Mouse (Mus musculus): ENCODE data around the gene Plek2. TPM values are rescaled to one million over a fixed set of nuclear protein-coding genes. Genes with fewer than 3 reads are reported as not detected.
"Not testable (repeated sequence)": the region's sequence is repeated elsewhere in the genome, so short reads cannot be mapped to it uniquely, and the experiment has no call there.

Plek2 gene
- total RNA-seq (2017): not detected in 2 replicates

DNA sequence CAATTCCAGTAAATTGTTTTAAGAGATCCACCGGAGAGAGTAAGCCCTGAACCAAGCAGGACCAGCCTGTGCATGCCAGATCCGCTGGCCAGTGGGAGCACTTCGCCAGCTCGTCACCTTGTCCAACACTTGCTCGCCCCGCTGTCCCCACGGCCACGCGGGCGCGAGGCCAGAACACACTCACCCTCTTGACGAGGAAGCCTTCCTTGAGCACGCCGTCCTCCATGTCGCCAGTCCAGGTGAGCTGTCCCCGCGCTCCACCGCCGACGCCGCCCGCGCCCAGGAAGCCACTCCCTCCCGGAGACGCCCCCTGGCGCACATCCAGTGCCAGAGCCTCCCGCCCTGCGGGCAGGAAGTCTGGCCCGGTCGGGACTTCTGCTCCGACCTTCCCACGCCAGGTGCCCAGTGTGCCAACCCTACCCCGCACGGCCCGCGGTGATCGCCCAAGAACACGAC is at the start of gene Plek2:
Plek2 (minus strand) TSS at position 258 of the 456 bp plus-strand sequence.
- peak; percentile 57 for ATAC-seq (replicated peaks; ENCODE audit: low read depth, poor library complexity, severe bottlenecking)

DNA sequence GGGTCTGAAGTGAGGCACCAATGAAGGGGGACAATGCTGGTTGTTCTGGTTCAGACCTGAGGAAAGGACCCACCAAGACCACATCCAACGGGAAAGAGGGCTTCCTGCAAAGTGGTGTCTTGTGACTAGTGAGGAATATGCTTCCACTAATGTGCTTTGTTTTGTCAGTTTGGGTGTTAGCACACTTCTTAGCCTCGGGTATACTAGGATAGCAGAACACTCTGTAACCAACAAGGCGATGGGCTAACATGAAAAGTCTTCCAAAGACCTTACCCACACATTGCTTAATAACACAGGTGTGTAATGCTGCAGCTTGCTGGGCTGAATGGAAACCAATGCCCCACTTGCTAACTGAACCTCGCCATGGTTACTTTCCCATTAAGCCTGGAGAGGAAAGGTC is 49.6 kb upstream of the Plek2 start:
- ATAC-seq (replicated peaks; ENCODE audit: low read depth, poor library complexity, severe bottlenecking): no peak

DNA sequence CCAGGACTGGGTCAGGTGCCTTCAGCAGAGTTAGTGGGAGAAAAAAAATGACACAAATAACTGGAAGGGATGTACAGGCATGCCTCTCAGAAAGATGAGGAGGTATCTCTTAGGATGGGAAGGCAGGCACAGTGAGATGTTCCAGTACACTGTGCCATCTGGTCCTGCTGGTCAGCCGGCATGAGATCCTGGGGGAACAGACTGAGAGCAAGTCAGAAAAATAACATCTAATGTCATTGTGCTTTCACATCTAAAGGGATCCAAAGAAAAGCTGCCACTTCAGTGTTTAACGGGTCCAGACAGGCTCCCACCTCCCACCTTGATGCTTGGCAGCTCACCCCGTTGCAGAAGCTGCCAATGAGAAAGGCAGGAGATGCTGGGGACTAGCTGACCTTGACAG is 45.7 kb upstream of the Plek2 start:
- no peak for ATAC-seq (replicated peaks; ENCODE audit: low read depth, poor library complexity, severe bottlenecking)

DNA sequence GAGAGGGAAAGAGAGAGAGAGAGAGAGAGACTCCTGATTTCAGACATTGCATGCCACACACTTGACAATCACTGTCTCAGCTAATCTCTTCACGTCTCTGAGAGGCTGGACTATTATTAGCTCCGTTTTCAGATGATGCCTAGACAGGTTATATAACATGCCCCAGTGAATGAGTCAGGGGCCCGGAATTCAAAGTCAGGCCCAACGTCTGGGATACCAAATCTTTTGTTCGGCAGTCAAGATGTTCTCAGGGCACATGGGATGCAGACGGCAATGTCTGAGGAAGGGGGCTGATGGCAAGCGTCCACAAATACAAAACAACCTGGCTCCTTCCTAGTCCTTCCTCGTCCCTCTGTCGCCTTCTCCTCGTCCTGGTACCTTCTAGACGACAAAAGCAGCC is 45.3 kb upstream of the Plek2 start:
- no peak for ATAC-seq (replicated peaks; ENCODE audit: low read depth, poor library complexity, severe bottlenecking)

DNA sequence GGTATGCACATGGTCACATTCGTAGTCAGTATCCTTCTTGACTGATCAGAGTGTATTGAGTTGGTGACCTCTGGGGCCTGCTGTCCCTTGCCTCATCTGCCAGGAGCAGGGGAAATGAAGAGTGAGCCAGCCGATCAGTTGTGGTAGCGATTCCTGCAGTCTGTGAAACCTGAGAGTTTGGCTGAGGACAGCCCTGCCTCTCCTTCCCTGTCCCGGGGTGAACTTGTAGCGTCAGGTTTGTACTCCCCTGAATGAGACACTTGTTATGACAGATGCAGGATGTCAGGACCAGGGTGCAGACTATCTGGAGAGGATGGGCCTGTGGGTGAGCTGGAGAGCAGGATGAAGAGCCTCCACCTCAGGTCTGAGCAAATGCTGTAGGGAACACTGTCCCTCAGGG is 40.9 kb upstream of the Plek2 start:
- ATAC-seq (replicated peaks; ENCODE audit: low read depth, poor library complexity, severe bottlenecking): no peak

DNA sequence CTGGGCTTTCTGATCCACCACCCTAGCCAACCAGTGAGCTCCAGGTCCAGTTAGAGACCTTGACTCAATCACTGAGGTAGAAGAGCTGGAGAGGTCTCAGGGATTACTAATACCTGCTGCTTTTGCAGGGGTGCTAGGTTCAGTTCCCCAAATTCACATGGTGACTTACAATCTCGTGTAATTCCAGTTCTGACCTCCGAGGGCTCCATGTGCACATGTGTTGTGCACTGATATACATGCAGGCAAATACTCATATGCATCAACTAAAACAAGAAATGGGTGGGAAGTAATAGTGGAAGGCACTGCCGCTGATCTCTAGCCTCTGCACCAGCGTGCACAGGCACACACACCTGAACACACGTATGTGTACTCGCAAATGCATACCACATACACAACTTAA is 40.4 kb upstream of the Plek2 start:
- ATAC-seq (replicated peaks; ENCODE audit: low read depth, poor library complexity, severe bottlenecking): peak; percentile 68

DNA sequence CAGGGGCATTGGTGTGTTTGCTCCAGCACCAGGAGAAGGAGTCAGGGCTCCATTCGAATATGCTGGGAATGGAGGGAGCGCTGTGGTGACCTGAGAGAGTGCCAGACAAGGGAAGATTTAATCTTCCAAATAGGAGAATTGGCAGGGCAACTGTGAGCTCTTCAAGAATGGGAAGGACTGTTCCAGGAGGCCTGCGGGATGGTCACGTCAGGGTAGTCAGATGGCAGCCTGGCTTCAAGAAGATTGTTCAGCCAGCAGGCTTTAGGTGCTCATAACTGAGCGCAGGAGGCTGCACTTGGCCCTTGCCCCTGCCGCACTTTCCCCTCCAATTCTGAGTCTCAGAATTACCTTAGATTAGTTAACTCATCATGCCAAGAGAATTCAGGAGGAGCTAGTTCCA is 36.2 kb upstream of the Plek2 start:
- no peak for ATAC-seq (replicated peaks; ENCODE audit: low read depth, poor library complexity, severe bottlenecking)

DNA sequence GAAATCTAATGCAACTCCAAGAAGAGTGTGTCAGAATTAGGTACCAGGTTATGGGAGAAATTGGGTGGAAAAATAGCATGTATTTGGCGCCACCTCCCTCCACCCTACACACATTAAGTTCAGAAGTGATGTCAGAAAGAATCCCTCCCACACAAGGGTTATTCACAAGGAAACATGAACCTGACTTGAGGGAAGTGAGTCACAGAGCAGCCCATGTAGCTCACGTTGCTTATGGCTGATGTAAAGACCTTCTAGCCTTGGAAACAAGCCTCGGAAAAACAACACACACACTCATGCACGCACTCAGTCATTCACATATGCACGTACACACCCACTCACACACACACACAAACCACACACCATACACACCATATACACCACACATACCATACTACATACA is 33.3 kb upstream of the Plek2 start:
- no peak for ATAC-seq (replicated peaks; ENCODE audit: low read depth, poor library complexity, severe bottlenecking)

DNA sequence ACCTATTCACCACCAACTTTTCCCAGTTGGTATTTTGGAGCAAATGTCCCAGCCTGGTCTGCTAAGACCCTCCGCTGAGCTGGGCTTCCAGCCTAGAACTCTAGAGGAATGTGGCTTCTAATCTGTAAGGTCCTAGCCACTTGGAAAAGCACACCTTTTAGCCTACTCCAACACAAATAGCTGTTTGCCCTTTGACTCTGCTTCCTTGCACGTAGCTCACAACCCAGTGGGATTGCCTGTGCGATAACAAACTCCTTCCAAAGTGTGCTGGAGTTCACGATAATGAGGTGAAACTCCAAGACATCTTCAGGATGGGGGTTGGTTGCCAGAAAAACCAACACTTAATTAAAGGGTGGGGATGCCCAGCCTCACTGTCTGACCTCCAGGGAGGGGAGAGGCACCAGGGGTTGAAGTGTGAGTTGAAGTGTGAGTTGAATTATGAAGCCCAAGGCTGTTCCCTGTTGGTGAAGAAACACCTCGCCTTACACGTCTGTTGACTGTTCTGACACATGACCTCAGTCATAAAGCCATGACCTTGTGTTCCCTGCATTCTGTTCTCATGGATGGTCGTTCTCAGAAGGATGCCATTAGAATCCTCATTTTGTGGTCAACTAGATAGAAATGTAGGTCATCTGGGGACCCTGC is 32.8 kb upstream of the Plek2 start:
- no peak for ATAC-seq (replicated peaks; ENCODE audit: low read depth, poor library complexity, severe bottlenecking)

DNA sequence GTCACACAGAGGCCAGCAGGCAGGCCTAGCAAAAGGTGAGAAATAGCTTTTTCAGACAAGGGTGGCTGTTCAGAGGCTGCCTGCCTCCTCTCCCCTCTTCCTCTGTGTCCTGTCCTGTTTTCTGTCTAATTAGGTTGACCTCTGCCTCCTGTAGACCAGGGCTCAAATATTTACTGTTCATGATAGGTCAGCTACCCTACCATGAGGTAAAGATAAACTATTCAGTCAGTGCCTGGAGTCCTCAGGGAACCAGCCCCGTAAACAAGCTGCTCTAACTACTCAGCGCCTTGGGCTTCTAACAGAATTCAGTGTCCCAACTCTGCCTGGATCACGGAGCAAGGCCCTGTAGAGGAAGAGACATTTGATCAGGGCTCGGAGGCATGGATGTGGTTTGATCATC is 29.7 kb upstream of the Plek2 start:
- ATAC-seq (replicated peaks; ENCODE audit: low read depth, poor library complexity, severe bottlenecking): no peak

DNA sequence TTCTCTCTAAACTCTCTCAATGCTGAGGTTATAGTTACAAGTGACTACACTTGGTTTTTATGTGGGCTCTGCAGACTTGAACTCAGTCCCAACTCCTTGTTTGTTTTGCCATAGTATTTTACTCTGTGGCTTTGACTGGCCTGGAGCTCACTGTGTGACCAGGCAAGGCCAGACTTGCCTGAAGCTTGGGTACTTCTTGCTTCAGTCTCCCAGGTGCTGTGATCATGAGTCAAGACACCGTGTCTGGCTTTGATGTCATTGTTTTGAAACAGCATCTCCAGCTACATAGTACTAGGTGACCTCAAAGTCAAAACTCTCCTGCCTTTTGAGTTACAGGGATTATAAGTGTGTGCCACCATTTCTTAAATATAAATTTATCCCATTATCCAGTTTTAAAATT is 23.1 kb upstream of the Plek2 start:
- ATAC-seq (replicated peaks; ENCODE audit: low read depth, poor library complexity, severe bottlenecking): no peak

DNA sequence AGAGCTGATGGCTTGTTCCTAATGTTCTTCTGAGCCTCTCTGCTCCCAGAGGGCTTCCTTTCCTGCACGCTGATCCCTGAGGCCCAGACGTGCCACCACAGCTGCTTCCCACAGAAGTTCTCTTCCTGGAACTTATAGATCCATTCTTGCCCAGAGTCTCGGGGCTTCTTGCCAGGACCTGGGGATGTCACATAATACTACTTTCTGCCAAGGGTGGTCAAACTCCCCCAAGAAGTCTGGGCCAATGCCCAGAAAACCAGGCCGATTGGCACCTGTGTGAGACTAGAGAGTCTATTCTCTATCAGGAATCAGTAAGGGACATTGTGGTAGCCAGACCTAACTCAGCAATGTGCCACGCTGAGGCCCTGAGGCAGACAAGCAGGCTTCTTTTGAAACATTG is 20.5 kb upstream of the Plek2 start:
- no peak for ATAC-seq (replicated peaks; ENCODE audit: low read depth, poor library complexity, severe bottlenecking)

DNA sequence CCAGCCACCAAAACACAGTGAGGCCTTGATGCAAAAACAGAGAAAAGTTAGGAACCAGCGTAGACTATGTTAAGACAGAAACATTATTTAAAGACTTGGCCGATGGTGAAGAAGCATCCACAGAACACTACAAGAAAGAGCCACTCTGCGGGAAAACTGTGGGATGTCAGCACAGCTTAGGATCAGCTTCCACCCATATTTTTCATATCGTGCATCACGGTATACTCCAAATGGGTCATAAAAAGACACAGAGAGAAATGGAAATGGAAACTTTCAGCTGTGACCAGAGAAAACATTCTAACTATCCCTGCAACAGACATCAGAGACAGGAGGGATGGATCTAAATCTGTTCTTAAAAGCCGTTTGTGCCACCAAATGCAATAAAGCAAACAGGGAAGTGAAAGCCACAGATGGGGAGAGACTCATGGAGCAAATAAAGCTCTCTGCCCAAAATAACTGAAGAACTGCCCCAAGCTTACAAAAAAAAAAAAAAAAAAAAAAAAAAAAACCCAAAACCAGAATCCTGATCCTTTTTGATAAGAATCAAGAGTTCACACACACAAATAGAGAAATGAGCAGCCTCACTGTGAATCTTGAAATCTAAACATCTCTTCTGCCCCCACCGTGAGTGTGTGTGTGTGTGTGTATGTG is 16.9 kb upstream of the Plek2 start:
- ATAC-seq (replicated peaks; ENCODE audit: low read depth, poor library complexity, severe bottlenecking): peak; percentile 65

DNA sequence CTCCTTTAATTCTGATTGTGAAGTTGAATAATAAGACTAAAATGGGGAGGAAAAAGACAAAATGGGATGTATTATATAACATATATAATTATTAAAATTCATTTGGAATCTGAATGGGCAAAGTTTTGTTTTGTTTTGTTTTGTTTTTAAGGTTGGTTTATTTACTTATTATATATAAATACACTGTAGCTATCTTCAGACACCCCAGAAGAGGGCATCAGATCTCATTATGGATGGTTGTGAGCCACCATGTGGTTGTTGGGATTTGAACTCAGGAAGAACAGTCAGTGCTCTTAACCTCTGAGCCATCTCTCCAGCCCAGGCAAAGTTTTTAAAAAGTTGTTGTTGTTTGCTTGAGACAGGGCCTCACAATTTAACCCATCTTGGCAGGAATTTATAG is 16.2 kb upstream of the Plek2 start:
- not testable (repeated sequence) for ATAC-seq (replicated peaks; ENCODE audit: low read depth, poor library complexity, severe bottlenecking)

DNA sequence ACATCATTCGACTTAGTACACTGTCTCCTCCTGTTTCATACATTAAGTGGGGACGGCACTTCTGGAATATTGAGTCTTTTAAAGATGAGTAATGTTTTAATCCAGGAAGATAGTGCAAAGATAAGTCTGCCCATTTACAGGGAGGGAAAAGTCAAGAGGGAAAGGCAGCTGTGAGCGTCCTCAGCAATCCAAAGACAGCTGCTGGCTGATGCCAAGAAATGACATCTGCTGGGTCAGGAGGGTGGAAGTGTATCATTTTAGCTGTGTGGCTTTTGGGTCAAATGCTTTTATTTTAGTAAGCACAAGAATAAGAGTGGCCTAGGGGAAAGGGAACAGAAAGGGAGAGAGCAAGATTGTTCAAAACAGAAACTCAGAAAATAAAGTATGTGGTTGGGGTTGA is 15.3 kb upstream of the Plek2 start:
- ATAC-seq (replicated peaks; ENCODE audit: low read depth, poor library complexity, severe bottlenecking): no peak

DNA sequence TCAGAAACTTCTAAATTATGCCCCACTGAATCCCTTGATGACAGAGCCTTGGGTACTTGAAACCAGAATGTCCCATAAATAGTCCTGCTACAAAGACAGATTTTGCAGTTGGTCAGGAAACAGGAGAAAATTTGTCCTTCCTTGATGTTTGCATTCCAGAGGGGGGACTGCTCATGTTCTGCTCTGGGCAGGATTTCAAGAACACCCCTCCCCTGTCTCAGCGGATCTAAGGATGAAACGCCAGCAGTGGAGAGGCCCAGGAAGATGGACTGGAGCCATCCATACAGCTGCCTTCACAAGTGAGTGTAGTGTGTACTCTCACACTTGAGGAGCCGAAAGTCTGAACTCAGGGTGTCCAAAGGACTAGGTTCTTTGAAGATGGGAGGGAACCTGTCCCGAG is 14.7 kb upstream of the Plek2 start:
- no peak for ATAC-seq (replicated peaks; ENCODE audit: low read depth, poor library complexity, severe bottlenecking)

DNA sequence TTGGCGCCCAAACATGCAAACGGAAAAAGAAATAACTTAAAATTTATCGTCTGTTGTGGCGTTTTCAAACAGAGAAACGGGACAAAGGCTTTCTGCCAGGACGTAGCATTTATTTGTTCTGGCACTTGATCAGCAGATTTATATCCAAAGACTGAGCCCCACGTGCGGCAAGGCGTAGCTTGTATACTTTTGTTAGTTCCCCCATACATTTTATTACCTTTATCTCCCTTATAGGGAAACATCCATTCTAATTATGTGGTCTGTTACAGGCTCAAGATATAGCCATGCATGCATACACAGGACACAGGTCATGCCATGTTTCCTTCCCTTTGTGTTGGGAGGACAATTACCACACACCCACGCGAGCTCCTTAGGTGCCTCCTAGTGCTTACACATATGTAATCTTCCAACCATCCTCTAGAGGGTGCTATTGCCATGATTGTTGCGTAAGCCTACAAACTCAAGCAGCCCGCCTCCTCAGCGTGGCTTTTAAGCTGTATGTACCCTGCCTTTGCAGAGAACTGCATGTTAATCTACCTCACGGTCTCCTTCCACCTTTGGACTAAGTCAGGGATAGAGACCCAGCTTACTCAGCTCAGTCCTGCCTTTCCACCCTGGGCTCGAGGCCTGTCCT is 12.4 kb upstream of the Plek2 start:
- ATAC-seq (replicated peaks; ENCODE audit: low read depth, poor library complexity, severe bottlenecking): peak; percentile 87

DNA sequence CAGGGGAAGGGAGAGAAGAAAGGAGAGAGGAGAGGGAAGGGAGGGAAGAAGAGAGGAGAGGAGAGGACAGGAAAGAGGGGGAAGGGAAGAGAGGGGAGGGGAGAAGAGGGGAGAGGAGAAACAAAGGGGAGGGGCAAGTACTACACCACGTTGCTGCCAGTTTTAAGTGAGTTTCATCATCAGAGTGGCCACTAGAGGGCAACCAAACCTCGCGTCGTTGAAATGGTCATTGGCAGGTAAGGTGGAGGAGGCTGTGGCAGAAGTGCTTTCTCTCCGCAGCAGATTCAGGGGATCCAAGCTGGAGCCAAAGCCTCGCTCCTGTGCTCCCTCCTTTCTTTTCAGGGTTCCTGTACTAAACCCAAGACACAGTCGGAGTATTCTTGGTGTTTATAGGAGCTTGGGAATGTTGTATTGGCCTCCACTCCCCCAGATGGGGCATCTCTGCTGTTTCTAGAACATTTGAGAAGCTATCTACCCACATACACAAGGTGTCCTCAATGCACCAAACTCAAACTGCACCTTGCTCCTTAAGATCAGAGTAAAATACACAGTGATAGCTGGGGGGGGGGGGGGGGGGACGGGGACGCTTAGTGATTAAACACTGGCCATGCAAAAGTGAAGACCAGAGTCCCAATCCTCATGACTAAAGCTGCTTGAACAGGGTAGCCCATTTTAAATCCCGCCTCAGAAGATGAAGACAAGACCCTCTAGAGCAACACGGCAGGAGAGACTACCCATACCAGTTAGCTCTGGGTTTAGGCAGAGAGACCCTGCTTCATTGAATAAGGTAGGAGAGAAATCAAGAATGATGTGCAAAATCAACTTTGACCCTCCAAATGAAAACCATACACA is 11.7 kb upstream of the Plek2 start:
- ATAC-seq (replicated peaks; ENCODE audit: low read depth, poor library complexity, severe bottlenecking): peak; percentile 86

DNA sequence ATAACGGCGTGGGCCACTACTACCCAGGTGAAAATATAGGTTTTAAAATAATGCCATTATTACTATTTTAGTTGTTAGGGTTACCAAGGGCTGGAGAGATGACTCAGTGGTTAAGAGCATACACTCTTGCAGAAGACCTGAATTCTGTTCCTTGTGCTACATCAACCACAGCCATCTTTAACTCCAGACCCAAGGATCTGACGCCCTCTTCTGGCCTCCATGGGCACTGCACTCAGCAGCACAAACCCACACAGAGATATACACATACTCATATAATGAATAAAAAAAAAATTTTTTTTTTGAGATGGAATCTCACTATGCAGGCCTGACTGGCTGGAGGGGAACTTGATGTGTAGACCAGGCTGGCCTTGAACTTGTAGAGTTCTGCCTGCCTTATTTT is 9.5 kb upstream of the Plek2 start:
- ATAC-seq (replicated peaks; ENCODE audit: low read depth, poor library complexity, severe bottlenecking): no peak

DNA sequence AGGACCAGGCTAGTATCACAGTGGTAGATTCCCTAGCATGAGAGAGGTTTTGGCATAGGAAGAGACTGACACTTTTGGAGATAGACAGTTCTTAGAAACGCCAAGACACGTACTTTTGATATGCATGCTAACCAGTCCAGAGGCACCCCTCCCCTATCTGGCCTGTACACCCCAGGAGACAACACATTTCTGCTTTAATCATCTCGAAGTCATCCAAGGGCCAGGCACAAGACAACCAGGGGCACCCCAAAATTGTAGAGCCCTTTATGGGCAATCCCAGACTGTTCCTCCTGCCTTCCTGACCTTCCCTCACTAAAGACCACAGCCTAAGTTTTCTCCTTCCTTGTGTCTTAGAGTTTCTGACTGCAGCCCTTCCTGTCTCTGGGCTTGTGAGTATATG is 8.8 kb upstream of the Plek2 start:
- ATAC-seq (replicated peaks; ENCODE audit: low read depth, poor library complexity, severe bottlenecking): no peak

DNA sequence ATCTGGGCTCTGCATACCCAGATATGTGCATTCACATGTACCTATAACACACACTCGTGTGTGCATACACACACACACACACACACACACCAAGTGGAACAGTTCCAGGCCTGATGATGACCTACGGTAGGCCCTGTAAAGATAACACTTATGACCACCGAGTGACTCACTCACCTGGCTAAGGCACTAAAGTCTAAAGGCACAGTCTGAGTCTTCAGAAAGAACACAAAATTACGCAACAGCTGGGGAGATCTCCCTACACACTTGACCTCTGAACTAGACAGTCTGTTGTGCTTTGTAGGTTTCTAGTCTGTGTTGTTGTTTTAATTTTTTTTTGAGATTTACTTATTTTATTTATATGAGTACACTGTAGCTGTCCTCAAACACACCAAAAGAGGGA is 7.7 kb upstream of the Plek2 start:
- ATAC-seq (replicated peaks; ENCODE audit: low read depth, poor library complexity, severe bottlenecking): no peak

All from common myeloid progenitor, adult 5-6 weeks (primary cell).